Mouse (Mus musculus) layer of hippocampus, postnatal 10 days (tissue): ENCODE measurements at regions not wholly inside any gene's neighbourhood (a gene's known extent, or its start where the extent isn't known, plus 50 kb on each side); places are given as distances from the start of the nearest gene placed in this dataset.

Source experiments
- DNase-seq, 2 experiments: peaks; one replicate each; pipeline ENCODE4 v3.0.0; 2021; ENCODE audit warnings: low spot score in 2 of 2

DNA sequence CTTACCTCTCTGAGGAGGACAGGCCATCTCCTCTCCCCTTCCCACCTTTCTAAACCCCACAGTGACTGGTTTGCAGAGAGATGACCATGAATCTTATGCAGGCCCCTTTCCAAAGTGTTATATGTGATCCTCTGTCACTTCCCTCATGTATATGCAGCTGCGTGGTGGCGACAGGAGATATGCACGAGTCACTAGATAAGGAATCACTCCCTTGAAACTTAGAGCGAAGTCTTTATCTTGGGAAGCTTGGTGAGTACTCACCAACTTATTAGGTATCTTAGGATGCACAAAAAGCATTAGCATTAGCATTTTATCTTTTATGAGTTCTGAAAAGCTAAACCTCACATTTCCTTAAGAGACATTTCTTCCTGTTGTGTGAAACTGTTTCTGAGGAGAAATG, 421.9 kb downstream of the Tmem161b start:
- no peak for DNase-seq

DNA sequence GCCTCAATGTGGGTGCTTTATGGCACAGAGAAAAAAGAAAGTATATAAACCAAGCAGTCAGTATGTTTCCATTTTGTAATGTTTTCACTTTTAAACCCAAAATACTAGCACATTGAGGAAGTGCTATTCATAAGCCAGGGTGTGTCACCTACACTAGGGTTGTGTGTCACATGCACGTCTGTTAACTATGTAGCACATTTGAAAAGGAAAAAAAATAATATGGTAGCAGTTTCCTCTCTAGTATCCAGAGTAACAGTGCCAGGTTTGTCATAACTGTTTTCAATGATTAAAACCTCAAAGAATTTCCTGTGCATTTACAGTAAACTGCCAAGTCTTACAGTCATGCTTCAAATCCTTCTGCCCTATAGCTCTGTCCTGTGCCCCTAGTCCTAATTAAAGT, 424.8 kb downstream of the Tmem161b start:
- DNase-seq, result no peak

DNA sequence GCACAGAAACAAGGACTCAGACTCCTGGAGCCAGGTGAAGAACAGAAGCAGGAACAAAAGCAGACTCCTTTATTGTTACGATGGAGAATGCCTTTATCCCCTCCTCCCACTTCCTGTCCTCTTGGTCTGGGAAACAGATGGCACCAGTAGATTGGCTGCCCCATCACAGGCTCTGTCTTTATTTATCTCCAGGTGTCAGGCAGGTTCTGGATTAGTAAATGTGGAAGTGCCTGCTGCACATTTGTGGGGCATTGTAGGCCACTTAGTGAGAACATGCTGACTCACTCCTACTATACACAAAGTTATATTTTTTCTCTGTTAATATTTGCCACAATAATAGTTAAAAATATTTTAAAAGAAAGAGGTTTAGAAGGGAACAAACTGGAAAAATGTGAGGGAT, 426.0 kb downstream of the Tmem161b start:
- no peak for DNase-seq

DNA sequence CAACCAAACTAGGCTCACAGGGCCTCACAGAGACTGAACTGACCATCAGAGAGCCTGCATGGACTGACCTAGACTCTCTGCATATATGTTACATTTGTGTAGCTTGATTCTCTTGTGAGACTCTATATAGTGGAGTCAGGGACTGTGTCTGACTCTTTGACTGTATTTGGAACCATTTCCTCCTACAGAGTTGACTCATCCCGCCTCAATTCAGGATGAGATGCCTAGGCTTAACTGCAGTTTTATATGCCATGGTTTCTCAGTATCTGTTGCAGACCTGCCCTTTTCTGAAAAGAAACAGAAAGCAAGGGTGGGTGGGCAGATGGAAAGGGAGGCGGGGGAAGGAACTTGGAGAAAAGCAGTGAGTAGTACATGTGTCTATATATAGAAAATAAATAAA, 441.9 kb downstream of the Tmem161b start:
- no peak for DNase-seq

DNA sequence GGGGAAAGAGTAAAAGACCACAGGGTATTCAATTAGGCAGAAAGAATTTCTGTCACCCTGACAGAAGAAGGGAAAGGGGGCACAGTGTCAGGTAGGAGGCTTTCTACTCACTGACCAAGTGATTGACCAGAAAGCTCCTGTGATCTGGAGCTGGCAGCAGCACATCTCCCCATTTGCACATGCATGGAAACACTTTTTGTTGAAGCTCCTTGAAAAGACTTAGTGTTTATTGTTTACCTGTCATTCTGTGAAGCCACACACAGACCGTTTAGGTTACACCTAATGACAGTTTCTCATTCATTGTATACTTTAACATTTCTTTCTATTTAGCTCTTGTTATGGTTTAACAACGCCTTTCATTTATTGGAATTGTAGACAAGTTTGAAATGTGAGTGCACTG, 458.9 kb downstream of the Tmem161b start:
- no peak for DNase-seq

DNA sequence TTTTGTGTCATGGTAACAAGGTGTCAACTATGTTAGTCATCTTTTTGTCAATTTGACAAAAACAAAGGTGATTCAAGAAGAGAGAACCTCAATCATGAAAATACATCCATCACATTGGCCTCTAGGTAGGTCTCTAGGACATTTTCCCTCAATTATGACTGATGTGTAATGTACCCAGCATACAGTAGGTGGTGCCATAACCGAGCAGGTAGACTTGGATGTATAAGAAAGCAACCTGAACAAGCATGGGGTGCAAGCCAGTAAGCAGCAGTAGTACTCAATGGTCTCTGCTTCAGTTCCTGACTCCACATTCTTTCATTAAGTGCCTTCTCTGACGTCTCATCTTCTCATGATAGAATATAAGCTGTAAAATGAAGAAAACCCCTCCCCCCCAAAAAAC, 463.8 kb downstream of the Tmem161b start:
- DNase-seq, result no peak

DNA sequence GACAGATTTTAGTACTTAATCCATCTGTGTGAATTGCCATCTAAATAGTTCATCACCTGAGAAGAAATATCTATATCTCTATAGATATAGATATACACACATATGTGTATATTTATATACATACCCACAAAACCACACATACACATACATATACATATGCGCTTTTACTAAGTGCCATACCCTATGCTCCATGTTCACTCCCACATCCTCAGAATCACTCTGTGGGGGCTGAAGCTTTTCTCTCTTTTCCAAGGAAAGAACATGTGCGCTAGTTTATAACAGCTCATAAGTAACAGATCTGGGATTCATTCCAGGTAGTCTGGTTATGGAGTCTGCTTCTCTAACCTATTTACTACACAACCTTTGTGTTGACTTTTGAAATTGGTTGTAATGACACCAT, 471.4 kb downstream of the Tmem161b start:
- no peak for DNase-seq

DNA sequence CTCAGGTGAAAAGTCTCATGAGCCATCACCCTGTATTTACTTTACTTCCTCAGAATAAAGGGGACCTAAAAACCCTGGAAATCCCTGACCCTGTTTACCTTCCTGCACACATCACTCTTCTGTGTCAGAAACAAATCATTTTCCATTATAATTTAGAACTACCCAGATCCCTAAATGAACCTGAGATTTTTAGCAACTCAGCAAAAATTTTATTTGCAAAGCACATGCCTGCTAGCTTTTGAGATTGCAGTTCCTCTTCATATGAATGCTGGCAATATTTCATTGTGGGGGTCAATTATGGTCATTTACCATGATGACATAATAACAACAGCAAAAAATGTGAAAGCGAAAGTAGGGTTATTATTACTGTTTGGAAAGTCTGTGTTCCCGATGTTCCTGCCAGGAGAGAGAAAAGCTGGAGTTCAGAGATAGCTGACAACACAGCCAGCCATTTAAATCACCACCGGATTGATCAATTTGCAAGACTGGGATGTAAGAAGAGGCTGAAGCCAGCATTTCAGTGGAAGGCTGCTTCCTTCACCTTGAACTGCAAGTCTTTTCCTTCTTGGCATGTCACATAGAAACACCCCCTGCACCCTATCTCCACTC, 476.5 kb downstream of the Tmem161b start:
- DNase-seq, result peak; percentile 12 to 18

DNA sequence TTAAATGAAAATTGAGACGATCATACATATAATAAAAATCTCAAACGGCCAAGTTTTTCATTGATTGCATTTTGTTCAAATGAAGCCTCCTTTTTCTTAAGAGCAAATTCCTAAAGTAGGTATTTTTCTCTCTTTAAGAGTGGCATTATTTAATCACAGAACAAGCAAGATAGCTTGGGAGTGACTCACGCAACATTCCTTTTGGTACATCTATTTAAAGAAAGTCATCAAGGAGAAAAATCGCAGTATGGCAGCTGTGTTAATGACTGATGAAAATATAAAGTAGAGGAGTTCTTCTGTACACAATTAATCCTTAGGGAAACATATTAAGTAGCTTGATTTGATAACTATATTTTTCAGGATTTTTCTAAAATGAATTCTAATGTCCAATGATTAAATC, 448.0 kb upstream of the Ccnh start:
- DNase-seq, result no peak

DNA sequence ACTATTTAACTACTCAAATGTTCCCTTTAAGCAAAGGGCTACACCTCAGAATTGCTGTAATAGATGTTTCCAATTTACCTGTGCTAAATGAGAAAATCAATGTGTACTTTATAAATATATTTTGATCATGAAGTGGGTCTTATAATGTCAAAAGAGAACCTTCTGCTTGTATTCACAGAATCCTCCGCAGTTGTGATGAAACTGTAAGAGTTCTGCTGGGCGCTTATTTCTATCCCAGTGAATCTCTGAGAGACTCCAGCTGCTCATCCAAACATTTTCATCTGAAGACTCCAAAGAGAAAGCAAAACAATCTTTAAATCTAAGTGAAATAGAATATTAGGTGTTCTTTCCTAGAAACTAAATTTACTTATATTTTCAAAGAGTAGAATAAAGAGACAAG, 440.9 kb upstream of the Ccnh start:
- no peak for DNase-seq

DNA sequence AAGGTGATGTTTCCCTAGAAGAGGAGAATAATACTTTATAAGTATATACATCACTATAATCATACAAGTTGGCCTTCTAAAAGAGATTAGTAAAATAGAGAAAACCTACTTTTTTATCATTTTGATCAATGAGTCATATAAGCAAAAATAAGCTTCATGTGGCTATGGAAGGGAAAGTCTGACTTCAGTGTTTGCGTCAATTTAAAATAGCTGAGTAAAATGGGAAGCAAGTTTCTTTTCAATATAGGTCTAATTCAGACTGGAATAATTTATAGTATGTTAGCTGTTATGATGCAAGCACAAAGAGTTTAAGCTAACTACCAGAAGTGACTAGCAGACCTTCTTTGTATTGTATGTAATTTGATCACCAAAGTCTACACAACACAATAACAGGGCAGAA, 440.0 kb upstream of the Ccnh start:
- no peak for DNase-seq

DNA sequence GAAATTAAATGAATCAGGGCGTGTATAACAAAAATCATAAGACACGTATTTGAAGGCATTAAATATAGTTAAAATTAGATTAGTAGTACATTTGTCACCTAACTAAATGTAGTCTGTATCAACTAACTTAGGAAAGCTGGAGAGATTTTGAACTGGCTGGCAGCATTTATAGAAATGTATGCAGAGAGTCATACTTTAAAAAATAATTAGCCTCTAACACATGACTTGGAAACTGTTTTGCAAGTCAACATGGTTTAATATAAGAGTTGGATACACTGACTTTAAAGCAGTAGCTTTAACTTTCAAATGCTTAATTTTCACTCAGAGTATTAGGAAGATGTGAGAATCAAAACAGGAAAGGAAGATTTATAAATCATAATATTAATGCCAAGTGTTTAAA, 439.1 kb upstream of the Ccnh start:
- DNase-seq, result no peak

DNA sequence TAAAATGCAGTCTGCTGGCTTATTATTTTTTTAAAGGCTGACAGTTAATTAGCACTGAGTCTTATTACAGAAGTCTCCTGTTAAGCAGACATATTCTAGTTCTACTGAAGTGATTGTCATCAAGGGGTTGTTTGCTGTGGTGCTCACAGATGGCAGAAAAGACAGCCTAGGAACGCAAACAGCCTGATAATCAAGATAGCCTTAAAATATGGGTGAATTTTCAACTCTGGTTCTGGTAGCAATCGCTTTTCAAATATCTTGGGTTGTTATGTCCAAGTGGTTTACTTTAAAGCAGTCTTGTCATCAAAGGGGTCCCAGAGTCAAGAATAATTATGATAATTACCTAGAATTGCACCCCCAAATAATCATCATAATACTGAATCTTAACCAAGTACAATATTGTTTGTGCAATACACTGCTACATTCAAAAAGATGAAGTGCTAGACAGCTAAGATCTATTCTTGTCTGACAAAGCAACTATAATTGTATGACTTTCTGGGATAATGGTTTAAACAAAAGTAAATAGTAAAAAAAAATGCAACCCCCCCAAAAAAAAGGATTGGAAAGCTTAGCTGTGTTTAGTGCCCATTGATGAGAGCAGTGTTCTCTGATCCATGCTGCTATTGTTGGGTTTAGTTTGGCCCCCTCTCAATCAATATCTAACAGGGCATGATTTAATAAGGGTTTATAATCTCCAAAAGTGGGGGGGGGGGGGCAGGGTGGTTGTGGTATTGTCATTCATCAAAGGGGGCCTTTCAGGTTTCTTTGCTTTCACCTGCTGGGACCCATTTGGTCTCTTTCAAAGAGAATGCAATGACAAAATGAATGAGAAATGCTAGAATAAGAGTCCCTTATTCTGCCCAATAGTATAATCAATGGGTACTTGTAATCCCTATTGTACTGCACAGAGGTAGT, 437.4 kb upstream of the Ccnh start:
- peak in 1 of 2 experiments; percentile 36 for DNase-seq

DNA sequence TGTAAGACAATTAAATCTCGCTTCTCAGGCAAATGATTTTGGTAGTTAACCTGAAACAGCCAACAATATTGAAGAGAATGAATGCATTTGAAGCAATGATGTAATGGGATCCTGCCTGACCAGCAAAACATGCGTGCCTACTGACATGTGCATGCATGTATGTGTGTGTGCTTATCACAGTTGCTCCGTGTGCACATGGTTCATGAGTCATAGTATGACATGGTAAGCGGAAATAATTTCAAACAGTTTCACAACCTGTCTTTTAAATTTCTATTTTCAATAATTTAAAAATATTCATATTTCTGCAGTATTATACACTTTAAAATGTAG, 436.8 kb upstream of the Ccnh start:
- DNase-seq, result peak in 1 of 2 experiments; percentile 38

DNA sequence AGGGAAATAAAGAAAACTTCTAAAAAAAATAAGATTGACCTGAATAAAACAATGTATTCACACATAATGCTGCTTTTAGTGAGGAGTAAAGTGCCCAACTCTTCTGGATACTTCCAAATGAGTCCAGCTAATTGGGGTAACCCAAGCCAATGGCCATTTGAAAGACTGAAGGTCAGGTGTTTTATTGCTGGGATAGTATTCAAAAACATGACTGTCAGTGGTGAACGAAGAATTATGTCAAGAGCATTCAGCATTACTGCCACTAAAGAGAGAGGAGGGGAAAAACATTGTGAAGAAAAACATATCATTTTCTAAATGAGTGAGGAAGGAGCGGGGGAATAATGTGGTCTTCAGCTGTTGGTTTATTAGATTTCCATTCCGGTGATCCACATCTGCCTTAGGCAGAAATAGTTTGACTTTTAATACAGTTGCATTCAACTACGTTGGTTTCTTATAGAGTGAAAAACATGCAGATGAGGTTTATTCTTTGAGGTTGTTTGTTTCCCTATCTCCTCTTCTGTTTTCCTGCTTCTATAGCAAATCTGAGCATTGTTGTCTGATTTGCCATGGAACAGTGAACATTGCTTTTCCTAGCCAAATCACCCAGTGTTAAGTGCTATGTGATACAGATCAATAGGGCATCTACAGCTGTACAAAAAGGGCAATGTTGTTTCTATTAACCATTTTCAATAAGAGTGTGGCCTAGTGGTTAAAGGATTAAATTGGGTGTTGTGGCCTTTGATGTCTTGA, 435.3 kb upstream of the Ccnh start:
- peak in 1 of 2 experiments; percentile 22 for DNase-seq

DNA sequence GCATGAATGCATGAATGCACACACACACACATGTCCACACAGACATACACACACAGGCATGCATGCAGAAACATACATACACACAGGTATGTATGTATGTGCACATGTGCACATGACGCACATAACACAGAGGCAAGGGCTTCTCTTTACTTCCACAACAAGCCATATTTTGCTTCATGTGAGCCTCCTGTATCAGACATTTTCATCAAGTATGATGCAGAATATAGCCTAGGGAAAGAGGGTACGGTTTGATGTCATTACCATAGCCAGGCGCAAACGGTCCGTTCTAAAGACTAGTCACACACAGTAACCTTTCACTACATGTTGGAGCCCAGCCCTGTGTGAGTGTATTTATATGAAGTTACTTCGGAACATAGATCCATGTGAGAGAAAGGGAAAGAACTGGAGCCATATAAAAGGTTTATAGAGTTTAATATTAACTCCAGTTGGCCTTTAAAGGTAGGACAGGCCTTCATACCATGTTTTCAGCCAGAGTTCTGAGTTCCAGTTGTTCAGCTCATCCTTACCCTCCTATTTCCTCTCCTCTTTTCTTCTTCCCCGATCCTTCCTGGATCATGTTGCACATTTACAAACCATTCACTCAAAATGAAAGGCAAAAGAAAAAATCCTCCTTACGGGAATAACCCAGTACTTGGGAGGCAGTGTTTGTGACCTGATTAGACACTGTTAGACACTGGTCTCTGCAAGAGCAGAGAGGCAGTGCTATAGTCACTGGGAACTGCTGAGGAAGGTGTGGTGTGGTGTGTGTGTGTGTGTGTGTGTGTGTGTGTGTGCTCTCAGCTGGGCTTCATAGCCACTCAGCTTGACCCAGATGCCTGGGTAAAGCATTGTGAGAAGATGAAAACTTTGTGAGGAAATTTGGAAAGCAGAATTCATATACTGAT, 434.1 kb upstream of the Ccnh start:
- peak in 1 of 2 experiments; percentile 36 for DNase-seq

DNA sequence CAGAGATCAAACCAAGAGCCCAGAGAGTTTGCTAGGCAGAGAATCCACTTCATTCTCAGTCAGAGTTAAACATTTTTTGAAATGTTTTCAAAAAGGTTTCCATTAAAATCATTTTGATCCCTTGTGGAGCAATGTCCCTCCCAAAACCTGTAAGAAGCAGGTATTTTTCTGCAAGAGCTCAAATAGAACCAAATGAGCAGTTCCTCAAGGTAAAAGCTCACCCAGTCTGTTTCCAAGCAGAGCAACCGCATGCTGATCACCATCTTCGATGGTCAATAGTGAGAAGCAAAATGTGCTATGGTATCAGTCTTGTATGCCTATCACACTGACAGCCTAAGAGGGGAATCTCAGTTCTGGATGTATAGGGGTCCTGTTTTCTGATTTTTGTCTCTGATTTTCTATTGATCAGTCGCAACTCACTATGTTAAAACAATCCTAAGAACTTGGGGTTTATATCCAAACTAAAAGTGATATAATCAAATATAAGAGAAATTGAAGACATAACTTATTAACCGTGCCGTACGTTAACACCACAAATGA, 432.3 kb upstream of the Ccnh start:
- DNase-seq, result peak in 1 of 2 experiments; percentile 35

DNA sequence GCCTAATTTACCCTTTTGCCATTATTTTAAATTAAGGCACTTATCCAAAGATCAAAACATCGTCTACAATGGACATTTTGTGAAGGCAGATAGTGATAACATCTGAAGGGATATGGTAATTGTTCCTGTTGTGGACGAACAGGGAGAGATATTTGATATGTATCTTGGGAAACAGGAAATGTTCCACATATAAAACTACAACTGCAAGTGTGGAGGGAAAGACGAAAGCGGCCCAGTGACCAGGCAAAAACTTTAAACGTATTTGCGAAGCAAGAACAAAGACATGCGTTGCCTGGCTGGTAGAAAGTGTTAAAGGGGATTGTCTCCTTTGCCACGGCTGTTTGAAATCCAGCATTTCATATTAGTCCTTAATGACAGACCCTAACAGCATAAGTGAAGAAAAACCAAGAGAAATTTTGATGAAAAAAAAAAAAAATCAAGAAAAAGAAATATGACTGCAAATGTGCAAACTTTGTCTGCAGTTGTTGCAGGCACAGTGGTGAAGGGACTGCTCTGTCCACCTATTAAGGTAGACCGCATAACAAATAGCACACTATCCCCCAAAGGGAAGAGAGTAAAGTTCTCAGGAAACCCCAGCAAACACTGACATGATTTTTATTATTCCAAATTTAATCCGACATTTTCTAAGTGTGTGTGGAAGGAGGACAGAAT, 431.2 kb upstream of the Ccnh start:
- DNase-seq, result peak; percentile 36 to 44

DNA sequence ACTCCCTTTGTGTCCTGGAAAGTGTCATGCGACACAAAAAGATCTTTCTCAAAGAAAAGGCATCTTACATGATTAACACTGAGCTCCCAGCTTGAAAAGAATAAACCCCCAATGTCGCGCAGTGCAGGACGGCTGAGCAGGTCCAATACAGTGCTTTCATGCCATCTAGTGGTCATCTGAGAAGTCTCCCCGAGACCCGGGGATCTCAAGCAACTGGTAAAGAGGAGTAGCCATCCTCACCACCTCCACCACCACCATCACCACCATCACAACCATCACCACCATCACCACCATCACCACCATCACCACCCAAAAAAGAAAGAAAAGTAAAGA, 430.7 kb upstream of the Ccnh start:
- DNase-seq, result peak; percentile 82 to 89

DNA sequence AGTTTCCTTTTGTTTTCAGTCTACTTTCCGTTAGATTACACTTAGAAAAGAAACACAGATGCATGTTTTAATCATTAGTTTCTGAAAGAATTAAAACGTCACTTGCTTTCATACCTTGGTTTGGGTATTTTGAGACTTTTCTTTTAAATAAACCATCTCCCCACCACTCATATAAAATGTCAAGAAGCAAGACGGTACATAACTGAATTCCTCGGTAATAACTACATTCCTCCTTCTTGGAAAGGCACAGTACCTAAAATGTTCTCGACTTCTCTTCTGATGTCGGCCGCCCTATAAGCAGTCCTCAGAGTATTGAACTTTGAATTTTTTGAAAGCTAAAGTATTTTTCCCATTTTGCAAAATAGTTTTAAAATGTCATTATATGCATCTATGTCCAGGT, 430.1 kb upstream of the Ccnh start:
- DNase-seq, result no peak
